Mouse (Mus musculus): ENCODE data around the gene Atg5.
"Not testable (repeated sequence)": the region's sequence is repeated elsewhere in the genome, so short reads cannot be mapped to it uniquely, and the experiment has no call there.

Gene Atg5

DNA sequence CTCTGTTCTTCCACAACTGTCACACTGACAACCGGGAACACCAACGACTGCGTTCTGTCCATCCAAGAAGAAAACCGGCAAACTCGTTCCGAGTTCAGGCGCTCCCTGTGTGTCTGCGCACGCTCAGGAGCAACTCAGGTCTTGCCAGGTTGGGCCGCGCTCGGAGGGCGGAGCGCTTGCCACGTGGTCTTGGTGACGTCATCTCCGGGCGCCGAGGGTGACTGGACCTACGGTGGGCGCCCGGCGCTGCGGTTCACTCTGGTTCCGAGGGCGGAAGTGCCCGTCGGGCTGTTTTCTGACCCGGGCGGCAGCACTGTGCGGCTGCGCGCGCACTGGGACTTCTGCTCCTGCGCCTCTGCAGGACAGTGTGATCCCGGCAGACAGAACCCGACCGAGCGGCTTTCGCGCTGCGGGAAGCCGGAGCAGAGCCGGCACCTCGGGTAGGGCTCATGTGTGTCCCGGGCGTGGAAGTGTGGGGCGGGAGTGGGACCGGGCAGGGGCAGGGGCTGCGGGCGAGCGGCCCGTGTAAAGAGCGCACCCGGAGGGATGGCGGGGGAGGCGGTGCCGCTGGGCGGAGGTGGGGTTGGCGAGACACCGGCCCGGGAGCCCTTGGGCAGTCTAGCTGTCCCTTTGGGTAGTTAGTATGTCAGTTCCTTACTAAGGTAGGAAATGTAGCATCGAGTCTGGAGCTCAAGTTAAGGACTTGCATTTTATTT lies at the start of gene Atg5:
Gene Atg5, plus strand, starts transcription at position 214 of the 716 bp plus-strand sequence.
- DNase-seq (ENCODE audit: low read depth, low spot score) = peak; percentile 97

DNA sequence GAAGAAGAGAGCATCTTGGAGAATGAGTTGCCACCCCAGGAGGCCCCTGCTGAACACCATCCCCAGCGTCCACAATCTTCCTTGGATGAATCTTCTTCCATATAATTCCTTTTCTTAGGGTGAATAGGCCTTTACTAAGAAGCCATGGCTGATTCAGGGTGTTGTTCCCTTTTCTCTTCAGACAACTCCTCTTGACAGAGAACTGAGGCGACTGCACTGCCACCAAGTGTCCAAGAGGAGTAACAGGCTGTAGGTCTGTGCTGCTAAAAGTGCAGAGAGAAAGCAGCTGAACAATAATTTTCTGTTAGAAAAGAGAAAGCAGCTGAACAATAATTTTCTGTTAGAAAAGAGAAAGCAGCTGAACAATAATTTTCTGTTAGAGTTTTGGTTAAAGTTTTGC lies 49.1 kb upstream of the Atg5 start:
- not testable (repeated sequence) for DNase-seq (ENCODE audit: low read depth, low spot score)

DNA sequence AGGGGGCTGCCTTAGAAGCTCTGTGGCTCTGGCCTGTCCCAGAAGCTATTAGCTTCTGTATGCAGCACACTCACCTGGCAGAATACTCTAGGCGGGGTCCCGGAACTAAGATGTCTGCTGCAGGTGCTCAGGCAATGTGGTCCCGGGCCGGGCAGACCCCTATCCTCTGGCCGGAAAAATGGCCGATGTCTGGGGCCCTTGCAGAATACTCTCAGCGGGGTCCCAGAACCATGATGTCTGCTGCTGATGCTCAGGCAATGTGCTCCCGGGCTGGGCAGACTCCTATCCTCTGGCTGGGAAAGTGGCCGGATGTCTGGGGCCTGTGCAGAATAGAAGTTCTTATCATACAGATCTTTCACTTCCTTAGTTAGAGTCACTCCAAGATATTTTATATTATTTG lies 43.8 kb upstream of the Atg5 start:
- no peak for DNase-seq (ENCODE audit: low read depth, low spot score)

DNA sequence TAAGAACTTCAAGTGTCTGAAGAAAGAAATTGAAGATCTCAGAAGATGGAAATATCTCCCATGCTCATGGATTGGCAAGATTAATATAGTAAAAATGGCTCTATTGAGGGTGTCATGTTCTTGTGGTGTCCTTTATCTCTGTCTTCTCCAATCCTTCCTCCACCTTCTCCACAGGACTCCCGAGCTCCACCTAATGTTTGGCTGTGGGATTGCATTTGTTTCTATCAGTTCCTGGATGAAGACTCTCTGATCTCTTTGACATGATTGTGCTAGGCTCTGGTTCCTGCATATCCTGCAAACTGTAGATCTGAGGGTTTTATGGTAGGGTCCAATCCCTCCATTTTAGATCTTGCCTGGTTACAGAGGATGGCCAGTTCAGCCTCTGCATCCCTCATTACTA lies 34.8 kb upstream of the Atg5 start:
- DNase-seq (ENCODE audit: low read depth, low spot score) = peak; percentile 50

DNA sequence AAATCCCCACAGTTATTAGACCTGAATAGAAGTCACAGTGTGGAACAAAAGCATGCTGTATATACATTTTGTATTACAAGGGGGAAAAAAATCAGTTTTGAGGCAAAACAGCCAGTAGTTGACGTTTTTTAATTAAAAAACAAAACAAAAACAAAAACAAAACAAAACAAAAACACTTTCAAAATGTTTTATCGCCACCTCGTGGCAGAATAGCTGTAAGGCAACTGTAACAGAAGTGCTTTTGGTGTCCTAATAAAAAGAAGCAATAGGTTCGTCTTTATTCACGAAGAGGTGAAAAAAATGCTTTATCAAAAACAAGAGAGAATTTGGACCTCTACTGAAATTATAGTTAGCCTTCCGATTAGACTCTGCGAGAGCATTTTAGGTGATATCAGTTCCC lies 32.9 kb upstream of the Atg5 start:
- DNase-seq (ENCODE audit: low read depth, low spot score) = peak; percentile 8

DNA sequence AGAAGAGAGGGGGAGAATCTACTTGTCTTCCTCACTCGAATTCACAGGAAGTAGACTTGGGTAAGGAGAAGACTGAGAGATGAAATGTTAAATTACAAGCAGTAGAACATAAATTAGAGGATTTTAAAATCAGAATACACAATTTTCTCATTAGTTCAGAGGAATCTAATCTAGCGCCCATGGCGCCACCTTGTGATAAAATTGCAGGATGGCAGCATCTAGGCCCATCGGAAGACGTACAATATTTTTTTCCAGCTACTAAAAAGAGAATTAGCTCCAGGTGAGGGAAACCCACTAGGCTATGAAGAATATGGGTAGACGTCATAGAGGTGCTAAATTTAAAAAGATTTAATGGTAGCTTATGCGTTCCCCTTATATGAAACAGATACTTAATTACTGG lies 11.5 kb upstream of the Atg5 start:
- peak; percentile 37 for DNase-seq (ENCODE audit: low read depth, low spot score)

DNA sequence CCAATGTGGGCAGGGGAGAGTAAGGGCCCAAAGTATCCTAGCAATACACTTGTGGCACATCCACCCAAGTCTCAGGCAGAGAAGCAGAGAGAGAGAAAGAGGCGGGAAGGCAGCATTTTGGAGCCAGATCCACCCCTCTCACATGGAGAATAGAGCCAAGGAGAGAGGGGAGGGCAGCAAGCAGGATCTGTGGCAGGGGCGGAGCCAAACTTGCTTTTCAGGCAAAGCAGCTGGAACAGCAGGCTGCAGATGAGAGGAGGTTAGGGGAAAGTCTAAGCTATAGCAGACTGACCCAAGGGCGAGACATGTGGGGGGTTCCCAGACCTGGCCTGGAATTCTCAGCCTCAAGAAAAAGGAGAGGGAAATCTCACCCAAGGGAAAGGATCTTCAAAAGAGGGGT lies 2.3 kb upstream of the Atg5 start:
- DNase-seq (ENCODE audit: low read depth, low spot score) = no peak

DNA sequence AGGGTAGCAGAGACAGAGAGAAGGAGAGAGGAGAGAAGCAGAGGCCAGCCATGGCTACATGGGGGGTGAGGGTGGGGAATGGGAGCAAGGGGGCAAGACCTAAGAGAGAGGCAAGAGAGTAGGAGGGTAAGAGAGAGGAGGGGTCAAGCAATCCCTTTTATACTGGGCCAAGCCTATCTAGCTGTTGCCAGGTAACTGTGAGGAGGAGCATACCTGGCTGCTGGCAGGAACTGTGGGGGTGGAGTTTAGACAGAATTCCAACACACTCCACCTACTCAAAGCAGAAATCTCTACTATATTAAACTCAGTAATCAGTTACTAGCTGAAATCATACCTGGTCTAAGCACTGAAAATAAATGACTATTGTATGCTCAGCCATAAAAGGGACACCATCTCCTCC lies 1.6 kb upstream of the Atg5 start:
- no peak for DNase-seq (ENCODE audit: low read depth, low spot score)

DNA sequence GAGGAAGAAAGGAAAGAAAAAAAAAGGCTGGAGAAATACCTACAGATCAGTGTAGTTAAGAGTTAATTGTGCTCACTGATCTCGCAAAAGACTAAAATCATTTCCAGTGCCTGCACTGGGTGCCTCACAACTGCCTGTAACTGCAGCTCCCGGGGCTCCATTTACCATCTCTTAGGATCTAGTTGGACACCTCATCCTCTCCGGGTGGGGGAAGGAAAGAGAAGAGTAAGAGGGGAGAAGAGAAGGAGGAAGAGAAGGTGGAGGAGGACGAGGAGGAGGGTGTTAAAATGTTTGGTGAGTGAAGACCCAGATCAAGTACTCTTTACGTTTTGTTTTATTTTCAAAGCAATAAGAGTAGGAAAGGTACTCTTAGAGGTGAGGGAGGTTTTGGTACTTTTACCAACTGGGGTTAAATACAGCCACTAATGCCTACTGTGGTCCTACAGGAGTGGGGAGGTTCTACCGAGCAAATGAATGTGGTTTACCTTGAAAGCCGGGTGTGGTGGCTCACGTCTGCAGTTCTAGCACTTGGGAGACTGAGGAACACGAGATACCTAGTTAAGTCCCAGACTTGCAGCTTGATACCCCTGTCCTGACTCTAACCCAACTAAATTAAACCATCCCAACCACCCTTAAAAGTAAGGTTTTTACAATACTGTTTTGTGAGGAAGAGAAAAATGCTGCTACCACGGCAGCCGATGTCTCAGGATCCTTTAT lies 574 bp upstream of the Atg5 start:
- peak; percentile 39 for DNase-seq (ENCODE audit: low read depth, low spot score)

DNA sequence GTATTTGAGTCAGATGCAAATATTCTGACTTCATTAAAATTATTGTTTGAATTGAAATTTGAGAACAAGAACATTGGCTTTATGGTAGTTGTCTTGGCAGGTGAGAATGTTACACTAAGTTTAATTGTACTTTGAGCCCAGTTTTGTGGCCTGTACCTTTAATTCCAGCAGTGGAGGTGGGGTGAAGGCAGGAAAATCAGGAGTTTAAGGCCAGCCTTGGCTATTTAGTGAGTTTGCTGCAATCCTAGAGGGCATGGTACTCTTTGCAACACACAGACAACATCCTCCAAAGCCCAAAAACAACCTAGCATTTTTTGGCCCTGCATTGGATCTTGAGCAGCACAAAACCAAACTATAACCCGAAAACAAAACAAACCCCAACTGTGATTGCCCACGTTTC lies 1.1 kb downstream of the Atg5 start:
- DNase-seq (ENCODE audit: low read depth, low spot score) = no peak

DNA sequence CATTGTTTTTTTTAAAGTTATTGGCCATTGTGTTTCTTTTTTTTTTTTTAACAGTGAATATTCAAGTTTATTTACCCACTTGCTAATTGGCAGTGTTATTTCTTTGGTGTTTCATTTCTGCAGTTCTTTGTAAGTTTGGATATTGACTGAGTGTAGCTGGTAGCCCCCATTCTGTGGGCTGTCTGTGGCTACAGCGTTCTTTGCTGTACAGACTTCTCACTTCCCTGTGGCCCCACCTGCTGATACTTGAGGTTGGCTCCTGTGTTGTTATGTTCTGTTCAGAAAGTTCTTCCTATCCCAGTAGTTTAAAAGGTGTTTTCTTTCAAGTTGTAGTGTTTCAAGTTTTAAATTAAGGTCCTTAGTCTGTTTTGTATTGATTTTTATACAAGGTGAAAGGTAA lies 14.2 kb downstream of the Atg5 start:
- DNase-seq (ENCODE audit: low read depth, low spot score) = no peak

DNA sequence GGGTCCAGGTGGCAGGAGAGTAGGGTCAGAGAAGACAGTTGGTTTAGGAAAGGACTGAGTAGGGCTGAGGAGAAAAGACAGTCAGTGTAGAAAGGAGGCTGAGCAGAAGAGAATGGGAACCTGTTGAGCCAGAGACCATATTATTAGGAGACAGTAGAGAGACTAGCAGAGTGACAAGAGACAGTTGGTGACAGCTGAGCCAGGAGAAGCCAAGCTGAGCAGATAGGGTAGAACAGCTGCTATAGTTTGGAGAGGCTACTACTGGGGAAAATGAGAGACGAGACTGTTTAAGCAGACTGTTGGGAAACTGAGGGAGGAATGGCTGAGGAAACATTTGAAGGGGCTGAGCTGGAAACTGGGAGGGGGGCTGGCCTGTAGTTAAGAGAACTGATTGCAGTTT lies 16.9 kb downstream of the Atg5 start:
- no peak for DNase-seq (ENCODE audit: low read depth, low spot score)

DNA sequence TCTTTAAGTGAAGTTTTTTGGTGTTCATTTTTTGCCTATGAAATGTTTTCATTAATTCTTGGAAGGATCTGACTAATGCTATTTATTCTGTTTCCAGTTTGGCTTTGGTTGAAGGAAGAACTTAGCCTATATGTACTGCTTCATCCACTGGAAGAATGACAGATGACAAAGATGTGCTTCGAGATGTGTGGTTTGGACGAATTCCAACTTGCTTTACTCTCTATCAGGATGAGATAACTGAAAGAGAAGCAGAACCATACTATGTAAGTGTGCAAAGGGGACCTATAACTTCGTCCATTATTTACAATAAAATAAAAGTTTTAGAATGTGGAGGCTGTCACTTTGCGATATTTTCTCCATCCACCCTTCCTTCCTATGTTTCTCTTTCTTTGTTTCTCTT lies 17.8 kb downstream of the Atg5 start:
- no peak for DNase-seq (ENCODE audit: low read depth, low spot score)

DNA sequence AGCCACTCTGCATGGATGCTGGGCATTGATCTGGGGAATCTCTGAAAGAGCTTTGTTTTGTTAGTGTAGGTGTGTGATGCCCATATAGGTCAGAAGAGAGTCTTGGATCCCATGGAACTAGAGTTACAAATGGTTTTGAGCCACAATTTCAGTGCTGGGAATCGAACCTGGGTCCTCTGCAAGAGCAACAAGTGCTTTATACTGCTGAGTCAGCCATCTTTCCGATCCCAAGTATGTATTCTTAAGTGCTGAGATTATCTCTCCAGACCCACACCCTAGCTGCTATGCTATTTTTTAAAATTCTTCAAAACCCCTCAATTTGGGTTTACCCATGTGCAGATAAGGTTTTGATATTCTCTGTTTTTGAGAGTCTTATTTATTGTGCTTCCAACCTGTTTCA lies 22.7 kb downstream of the Atg5 start:
- no peak for DNase-seq (ENCODE audit: low read depth, low spot score)

DNA sequence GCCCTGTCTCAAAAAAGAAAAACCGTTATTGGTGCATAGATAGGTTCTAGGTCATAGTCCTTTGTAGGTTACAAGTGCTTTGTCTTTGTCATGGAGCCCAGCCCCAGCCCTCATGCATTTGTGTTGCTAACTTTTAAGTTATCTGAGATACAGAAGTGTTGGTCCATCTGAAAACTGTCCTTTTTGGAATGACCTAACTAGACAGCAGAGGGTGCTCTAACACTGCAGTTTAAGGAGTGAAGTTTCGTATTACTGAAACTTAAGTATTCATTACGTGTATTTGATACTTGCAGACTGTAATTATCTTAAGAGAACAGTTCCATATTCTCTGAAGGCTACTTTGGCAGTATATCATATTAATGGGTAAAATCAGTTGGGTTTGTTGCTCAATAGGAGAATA lies 24.0 kb downstream of the Atg5 start:
- DNase-seq (ENCODE audit: low read depth, low spot score) = peak; percentile 64

DNA sequence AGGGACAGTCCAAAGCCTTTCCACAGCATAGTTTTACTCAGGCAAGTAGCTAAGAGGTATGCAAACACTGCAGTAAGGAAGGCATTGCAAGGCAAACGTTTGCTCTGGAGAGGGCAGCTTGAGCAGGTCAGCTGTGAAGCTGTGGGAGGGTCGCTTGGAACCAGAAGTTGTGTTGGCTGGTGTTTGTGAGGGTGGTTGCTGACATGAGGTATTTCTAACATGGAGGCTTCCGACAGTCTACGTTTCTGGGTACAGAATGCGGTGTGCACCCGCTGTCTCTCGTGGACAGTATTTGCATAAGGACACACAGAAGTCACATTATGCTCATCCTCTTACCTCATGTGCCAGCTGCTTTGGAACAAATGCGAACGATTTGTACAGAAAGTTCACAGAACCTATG lies 31.0 kb downstream of the Atg5 start:
- no peak for DNase-seq (ENCODE audit: low read depth, low spot score)

DNA sequence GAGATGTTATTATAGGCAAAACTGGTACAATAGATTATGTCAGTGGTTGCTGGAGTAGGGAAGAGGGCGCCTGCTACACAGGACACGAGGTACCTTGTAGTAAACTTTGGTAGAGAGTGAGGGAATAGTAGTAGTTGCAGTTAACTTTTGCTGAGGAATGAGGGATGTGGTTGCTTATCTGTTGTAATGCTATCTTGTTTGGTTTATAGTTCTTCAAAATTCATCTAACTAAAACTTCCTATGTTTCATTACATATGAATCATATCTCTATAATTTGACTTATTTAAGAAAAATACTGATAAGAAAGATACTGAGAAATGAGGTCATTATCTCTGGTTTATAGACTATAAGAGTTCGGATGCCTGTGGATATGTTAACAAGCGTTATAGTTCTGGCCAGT lies 31.9 kb downstream of the Atg5 start:
- DNase-seq (ENCODE audit: low read depth, low spot score) = no peak

DNA sequence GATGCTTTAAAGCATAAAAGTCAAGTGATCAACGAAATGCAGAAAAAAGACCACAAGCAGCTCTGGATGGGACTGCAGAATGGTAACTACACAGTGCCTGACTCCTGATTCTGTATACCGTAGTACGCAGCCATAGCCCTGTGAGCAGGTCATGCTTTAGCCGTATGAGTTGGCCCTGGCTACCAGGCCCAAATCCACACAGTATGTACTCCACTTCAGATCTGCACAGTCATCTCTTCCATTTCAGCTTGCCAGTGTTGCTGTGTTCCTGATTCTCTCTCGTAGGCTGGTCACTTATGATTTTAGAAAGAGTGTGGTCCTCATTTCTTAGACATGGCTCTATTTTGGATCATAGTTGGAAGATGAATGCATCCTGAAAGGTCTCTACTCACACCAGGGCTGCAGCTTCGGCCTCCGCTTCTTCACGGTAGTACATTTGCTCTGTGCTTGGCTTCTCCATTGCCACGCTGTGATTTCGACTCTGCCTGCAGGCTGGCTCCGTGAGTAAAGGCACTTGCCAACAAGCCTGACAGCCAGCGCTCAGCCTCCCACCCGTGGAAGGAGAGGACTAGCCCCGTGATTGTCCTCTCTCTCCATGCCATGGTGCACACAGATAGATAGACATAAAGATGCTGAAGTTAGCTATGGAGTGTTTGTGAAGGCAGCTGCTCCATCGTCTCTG lies 35.6 kb downstream of the Atg5 start:
- no peak for DNase-seq (ENCODE audit: low read depth, low spot score)

DNA sequence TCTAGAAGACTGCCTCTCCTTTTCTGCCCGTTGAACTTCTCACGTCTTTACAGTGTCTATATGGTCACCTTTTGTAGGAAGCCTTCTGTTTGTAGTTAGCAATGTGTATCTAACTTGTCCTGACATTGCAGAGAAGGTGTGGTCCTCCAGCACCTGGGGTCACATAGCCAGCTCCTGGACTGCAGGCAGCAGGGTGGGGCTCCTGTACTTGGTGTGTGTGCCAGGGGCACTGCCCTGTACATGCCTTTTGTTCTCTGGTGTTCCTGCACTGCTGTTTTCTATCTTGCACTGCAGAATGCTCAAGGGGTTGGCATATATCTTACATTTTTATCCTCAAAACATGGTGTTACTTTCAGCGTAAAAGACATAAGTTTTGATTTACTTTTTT lies 36.2 kb downstream of the Atg5 start:
- DNase-seq (ENCODE audit: low read depth, low spot score) = no peak

DNA sequence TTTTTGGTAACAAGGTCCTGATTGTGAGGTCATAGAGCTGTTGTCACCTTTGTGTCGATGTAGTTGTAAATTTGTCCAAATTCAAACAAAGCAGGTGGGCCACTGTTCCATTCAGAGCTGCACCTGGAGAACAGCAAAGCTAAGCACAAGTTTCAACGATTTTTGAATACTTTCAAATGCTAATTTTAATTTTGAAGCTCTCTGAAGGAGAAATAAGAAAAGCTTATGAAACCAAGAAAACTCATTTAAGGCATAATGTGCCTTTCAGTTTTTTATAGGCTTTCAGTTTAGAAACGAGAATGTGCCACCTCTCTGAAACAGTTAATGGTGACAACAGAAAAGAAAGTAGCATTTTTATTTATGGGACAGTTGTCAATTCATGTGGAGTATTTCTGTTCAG lies 36.7 kb downstream of the Atg5 start:
- no peak for DNase-seq (ENCODE audit: low read depth, low spot score)

DNA sequence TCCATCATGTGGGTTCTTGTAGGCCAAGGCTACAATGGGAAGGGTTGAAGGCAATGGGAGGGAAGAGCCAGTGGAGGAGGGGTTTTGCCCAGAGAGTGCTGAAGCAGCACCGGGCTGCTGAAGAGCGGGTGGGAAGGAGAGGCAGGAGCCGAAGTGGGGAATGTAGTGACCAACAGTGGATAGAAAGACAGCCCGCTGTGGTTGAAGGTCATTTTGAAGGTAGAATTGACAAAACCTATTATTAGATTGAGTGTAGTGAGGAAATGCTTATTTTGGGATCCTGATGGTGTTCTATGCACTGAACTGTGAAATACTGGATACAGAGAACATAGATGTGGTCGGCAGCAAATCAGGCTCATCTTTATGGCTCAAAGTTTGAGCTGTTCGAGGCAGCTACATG lies 38.1 kb downstream of the Atg5 start:
- DNase-seq (ENCODE audit: low read depth, low spot score) = no peak

DNA sequence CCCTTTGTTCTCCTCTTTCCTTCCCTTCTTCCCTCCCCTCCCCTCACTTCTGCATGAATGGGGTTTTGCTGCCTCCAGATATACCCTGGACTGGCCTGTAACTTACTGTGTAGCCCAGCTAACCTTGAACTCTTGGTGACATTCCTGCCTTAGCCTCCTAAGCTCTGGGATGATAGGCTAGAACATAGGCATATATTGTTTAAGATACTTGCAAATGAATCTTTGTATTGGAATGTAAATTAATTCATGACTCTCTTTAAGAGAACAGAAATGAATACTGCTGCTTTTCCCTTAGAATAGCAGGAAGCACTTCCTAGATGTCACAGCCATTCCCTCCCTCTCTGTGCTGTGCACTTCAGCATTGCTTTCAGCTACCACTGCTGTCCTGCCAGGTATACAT lies 40.1 kb downstream of the Atg5 start:
- no peak for DNase-seq (ENCODE audit: low read depth, low spot score)

DNA sequence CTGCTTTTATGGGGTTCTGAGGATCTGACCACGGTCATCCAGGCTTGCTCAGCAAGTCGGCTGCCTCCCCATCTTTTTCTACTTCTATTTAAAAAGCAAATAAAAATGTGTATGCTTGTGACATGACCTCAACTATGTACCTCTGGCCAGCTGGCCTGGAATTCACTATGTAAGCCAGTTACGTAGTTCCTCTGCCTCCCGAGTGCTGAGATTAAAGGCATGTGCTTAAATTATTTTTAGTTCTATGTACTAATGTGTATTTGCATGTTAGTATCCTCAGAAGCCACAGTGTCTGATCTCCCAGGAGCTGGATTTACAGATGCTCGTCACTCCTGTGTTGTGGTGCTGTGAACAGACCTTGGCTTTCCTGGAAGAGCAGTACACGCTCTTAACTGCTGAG lies 41.1 kb downstream of the Atg5 start:
- DNase-seq (ENCODE audit: low read depth, low spot score) = no peak
